Mouse (Mus musculus): ENCODE data around the gene Elf2.

DNA sequence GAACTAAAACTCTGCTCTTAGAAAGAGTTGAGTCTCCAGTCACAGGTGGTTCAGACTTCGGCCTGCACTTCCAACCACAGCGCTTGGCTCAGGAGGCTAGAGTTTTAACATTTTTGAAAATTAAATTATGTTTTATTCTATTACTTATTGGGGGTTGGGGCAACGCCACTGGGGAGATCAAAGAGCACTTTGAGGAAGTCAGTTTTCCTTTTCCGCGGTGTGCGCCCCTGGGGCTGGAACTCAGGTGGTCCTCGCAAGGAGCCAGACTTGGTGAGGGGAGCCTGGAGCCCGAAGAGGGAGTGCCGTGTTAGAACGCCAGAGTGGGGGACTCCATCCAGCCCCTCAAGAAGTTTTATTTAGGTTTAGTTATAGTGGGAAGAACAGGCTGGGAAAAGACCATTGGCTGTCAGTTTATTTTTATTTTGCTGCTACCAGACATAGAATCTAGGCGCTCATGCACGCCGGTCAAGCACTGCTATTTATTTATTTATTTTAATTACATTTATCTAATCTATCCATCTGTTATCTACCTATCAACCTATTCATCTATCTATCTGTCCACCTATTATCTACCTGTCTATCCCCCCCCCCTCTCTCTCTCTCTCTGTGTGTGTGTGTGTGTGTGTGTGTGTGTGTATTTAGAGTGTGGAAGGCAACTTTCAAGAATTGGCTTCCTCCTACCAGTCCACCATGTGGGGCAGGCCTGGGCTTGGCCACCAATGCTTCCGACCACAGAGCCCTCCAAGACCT, 19.3 kb upstream of the Elf2 start:
- TF ChIP-seq CTCF (IDR thresholded peaks at IDR 0.05; ENCODE audit: low read depth, low read length) = no peak
- TF ChIP-seq GATA1 (IDR thresholded peaks at IDR 0.05; ENCODE audit: borderline replicate concordance, low read length) = no peak
- no peak for TF ChIP-seq TAL1 (conservative IDR thresholded peaks at IDR 0.05; ENCODE audit: low read depth, low read length)

Measured in G1E (cell line).